Mouse (Mus musculus): ENCODE data around the gene Cdk6. TPM values are rescaled to one million over a fixed set of nuclear protein-coding genes. Genes with fewer than 3 reads are reported as not detected.
A peak's percentile ranks its signal among the peaks of the same experiment; 100 is the strongest.
"Not testable (repeated sequence)": the region's sequence is repeated elsewhere in the genome, so short reads cannot be mapped to it uniquely, and the experiment has no call there.

Gene Cdk6
- total RNA-seq, 2 experiments from 2014 or later = 7.6 to 7.9 TPM

DNA sequence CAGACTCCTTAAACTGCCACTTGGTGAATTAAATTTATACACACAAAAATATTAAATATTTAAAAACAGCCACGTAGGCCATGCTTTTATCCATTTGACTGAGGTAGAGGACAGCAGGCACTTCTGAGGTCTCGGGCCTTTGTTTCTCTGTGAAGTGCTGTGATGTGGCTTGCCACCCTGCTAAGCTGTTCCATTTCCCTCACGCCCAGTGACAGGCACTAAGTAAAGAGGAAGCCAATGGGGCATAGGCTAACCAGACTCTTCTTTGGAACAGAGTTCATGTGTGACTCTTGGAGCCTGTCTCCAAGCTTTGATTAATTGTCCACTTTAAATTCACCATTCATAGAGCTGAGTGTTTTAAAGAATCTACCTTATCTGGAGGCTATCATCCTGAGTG, 79.5 kb downstream of the Cdk6 start:
- no peak for DNase-seq (ENCODE audit: low spot score in 2 of 2)

DNA sequence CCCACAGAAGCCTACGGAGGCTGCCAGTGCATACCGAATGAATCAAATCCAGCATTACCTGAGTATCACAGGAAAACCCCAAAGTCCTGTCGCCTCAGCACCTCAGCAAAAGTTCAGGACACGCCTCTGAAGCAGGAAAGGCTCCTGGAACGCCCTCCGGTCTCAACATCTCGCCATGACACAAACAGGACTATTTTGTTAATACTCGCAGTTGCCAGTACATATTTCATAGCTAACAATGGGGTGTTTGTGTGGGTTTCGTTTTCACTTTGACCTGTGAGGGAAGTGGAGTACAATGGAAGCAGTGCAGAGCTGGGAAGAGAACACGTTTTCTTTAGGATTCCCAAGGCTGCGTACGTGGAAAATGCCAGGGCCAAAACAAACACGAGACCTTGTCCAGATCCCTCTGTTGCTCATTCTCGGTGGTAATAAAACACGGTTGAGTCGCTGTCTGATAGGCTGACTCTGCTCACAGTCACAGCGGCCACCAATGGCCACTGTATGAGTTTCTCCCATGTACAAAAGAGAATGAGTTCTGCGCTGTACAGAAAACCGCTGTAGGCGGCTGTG, 91.9 kb downstream of the Cdk6 start:
- DNase-seq (ENCODE audit: low spot score in 2 of 2) = peak in 1 of 2 experiments; percentile 26

DNA sequence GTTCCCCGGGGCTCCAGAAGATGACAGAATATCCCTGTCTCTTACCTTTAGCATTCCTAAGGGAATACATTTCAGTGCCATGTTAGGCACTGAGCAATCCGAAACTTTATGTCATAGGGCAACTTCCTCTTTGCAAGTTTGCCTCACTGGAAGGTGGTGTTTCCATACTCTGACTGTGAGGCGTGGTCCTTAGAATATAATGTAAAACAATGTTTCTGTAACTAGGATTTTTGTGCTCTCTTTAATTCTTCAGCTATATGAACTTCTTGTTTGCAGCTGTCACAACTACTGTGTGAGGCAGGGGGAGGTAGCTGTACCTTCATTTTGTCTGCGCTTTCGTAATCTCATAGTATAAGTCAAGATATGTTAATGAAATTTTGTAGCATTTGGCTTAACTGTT, 92.8 kb downstream of the Cdk6 start:
- DNase-seq (ENCODE audit: low spot score in 2 of 2) = not testable (repeated sequence)

DNA sequence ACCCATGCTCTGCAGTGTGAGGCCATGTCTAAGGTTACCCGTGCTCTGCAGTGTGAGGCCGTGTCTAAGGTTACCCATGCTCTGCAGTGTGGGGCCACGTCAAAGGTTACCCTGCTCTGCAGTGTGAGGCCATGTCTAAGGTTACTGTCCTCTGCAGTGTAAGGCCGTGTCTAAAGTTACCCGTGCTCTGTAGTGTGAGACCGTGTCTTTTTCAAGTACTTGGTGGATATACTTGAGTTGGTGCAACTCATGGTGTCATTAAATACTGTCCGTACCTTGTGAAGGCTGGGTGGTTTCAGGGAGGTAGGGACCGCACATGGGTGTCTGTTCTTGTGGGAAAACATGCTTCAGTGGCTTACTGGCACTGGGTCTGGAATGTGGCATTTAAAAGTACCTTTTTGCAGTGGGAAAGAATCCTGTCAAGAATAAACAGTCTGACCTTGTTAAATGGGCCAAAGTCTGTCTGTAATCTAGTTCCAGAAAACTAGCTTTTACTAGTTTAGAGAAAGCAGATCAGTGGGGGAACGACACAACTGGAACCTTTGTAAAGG, 97.2 kb downstream of the Cdk6 start:
- not testable (repeated sequence) for DNase-seq (ENCODE audit: low spot score in 2 of 2)

DNA sequence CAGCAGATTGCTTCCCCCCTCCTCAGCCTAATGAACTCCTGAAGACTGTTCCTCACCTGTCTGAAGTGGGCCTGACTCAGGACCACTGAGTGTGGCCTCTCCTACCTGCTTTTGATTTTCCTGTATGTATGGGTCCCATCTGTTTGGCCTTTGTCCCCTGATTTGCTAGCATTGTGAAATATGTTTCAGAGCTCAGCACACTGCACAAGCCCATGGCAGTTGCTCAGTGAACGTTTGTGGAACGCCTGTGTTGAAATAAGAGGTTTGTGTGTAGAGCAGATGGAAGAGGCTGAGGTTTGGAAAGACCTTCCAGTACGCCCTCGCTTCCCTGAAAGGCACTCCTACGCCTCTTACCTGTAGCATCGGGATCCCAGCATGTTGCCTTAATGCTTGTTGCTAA, 98.1 kb downstream of the Cdk6 start:
- DNase-seq (ENCODE audit: low spot score in 2 of 2) = not testable (repeated sequence)

- not testable (repeated sequence) for DNase-seq (ENCODE audit: low spot score in 2 of 2)
Observed at GRCm38 (mm10) chr5:3442524-3442923, 101.2 kb downstream of the Cdk6 start.

GRCm38 (mm10) chr5:3451233-3451632, 109.9 kb downstream of the Cdk6 start:
- not testable (repeated sequence) for DNase-seq (ENCODE audit: low spot score in 2 of 2)

DNA sequence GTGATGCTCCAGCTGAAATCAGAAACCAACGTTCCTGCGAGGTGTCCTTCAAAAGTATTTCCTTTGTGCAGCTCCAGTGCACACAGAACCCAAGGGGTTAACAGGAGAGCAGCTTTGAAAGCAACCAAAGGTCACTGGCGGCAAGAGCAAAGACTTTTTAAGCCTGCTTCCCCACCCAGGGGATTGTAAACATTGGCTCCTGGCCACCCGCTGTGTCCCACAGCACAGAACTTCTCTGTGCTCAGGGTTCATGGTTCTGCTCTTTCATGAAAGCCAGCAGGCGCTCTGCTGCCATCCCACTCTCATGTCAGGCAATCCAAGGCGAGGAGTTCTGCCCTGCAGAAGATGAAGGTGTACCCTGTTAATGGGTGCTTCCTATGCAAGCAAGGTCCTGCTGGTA, 112.7 kb downstream of the Cdk6 start:
- DNase-seq (ENCODE audit: low spot score in 2 of 2) = not testable (repeated sequence)

GRCm38 (mm10) chr5:3460907-3461306, 119.6 kb downstream of the Cdk6 start:
- DNase-seq (ENCODE audit: low spot score in 2 of 2) = no peak

DNA sequence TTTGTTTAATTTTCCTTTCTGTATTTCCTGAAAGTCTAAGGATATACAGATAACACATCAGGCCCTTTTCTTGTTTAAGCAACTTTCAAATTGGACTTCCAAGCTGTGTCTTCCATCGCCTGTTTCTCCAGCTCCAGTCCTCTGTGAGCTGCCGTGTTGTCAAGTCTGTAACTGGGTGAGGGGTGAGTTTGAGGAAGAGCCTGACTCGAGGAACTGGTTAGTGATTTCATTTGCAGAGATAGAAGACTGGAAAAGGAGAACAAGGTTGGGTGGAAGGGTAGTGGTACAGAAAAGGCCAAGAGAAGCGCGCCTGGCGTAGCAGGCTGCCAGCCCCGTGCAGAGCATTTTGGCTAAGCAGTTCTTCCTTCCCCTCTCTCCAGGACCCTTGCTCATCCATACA, 120.1 kb downstream of the Cdk6 start:
- no peak for DNase-seq (ENCODE audit: low spot score in 2 of 2)

DNA sequence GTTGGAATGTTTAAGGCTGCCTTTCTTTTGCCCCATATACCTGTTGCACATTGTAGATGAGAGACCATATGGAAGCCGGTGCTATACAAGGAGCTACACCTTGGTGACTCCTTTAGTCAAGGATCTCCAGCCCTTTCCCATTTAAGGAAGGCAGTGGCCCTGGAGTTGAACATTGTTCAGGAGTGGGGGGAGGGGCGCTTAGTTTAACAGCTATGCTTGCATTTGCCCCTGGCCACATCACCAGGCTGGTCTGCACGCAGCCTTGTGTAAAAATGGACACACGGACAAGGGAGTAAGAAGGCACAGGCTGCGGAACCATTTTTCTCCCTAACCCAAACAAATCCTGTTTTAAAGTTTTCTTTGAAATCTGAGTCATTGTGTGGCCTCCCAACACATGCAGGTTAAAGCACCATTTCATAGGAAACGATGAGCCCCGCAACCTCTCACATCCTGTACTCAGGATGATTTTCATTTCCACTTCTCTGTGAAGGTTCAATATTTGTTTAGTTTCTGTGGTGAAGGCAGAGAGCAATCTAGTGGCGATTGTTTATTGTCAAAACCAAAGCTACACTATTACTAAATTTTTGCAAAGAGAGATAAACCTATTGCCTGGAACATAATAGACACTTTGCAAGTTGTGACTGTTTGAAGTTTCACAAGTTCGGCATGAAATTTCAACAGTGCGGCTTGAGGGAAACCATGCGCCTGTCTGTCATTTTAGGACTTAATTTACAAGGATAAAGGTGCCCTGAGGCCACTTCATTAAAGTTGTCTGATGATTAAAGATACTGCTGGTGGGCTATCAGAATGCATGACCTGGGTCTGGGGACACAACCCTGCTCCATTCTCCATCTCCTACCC, 121.8 kb downstream of the Cdk6 start:
- DNase-seq (ENCODE audit: low spot score in 2 of 2) = no peak

DNA sequence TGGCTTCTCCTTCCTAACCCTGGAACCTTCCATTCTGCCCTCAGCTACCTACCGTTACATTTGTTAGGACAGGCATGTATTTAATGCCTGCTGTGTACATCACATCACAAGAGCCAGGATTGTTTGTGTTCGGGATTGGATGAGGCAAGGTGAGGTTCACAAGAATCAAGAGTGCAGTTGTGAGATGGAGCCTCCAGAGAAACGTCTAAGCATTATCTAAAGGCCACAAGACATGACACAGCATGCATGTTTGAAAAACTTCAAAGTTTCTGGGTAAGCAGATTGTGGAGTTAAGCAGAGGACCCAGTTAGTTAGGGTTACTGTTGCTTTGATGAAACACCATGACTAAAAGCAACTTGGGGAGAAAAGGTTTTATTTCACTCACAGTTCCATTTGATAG, 122.5 kb downstream of the Cdk6 start:
- DNase-seq (ENCODE audit: low spot score in 2 of 2) = no peak

DNA sequence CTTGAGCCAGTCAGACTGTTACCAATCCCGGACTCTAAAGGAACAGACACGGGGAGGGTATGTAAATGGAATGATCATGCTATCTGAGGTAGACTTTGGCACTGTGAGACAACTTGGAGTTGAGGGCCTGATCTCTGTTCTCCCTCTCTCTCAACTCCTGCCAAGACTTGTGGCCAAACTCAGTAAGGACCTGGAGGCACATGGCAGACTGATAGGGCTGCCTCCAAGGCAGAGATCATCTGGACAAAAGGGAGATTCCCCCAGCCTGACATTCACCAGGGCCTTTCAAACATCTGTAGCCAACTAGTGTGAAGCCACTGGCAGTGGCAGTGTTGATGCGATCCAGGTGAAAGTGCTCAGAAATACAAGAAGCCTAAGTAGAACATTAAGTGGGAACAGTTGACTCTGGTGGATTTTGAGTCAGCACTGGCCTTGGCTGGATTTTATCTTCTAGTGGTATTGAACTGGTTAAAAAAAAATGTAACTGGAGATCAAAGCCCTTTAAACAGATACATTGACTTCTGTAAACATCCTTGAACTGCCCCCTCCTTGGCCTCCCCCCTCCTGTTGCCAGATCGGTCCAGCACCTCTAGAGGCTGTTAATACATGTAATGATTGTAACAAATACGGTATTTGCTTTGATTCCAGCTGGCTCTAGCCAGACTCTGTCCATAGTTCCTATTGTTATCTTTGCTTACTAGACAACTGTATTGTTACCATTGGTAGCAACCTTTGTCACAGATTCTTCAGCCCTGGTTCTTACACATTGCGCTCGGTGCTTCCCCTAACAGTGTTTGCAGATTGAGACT, 125.0 kb downstream of the Cdk6 start:
- DNase-seq (ENCODE audit: low spot score in 2 of 2) = no peak

GRCm38 (mm10) chr5:3470866-3471265, 129.6 kb downstream of the Cdk6 start:
- no peak for DNase-seq (ENCODE audit: low spot score in 2 of 2)

GRCm38 (mm10) chr5:3472311-3473156, 131.2 kb downstream of the Cdk6 start:
- DNase-seq (ENCODE audit: low spot score in 2 of 2) = no peak

GRCm38 (mm10) chr5:3477711-3478110, 136.4 kb downstream of the Cdk6 start:
- DNase-seq (ENCODE audit: low spot score in 2 of 2) = no peak

DNA sequence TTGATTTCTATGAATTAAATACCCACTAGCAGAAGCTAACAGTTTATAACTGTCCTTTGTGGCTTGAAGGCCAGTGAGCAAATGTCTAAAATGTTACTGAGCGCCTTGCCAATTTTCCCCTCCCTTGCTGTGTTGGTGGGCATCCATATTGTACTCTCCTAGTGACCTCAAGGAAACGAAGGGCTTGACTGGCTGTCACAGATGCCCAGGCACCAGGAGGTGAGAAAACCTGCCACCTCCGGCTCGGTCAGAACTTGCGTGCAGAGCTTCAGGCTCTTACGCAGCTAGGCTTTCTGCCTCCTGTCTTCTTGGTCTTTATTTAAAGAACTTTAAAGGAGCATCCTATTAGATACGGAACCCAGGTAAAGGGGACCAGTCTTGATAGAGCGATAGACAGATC, 136.9 kb downstream of the Cdk6 start:
- no peak for DNase-seq (ENCODE audit: low spot score in 2 of 2)

GRCm38 (mm10) chr5:3479016-3479795, 137.9 kb downstream of the Cdk6 start:
- DNase-seq (ENCODE audit: low spot score in 2 of 2) = no peak

- DNase-seq (ENCODE audit: low spot score in 2 of 2) = no peak
Observed at GRCm38 (mm10) chr5:3480637-3481395, 139.5 kb downstream of the Cdk6 start.

All from layer of hippocampus, postnatal 14 days (tissue).